Mouse (Mus musculus) limb, embryonic 14.5 days (tissue): Measurements from ENCODE around the gene Olfr770. TPM values are rescaled to one million over a fixed set of nuclear protein-coding genes. Genes with fewer than 3 reads are reported as not detected.
"Not testable (repeated sequence)": the region's sequence is repeated elsewhere in the genome, so short reads cannot be mapped to it uniquely, and the experiment has no call there.

ENCODE experiments used
- ATAC-seq: fragments of 200-750 bp; cut with Nextera tagmentation; 2 replicates; pipeline ENCODE4 v1.8.0; 2017; ENCODE audit warnings: low read depth, moderate number of reproducible peaks, moderate TSS enrichment; ENCODE audit not compliant: low FRiP score
- DNase-seq: peaks from one replicate; pipeline ENCODE4 v3.0.0-alpha.2; 2015; ENCODE audit warnings: low spot score
- H3K27ac ChIP-seq: fragments of 300-500 bp; sonication (generic); replicated peaks from 2 replicates; pipeline ENCODE4 v1.5.1; 2014; ENCODE audit warnings: low read depth, mild to moderate bottlenecking, low read length, moderate library complexity, mixed read lengths
- H3K27me3 ChIP-seq: fragments of 300-500 bp; sonication (generic); 2 replicates; pipeline ENCODE4 v1.6.1; 2014; ENCODE audit warnings: low read length, mixed read lengths; ENCODE audit not compliant: control insufficient read depth, insufficient read depth
- H3K36me3 ChIP-seq: fragments of 300-500 bp; sonication (generic); 2 replicates; pipeline ENCODE4 v1.6.1; 2014; ENCODE audit warnings: mild to moderate bottlenecking, low read length, moderate library complexity, mixed read lengths; ENCODE audit not compliant: control insufficient read depth, insufficient read depth
- H3K4me1 ChIP-seq: fragments of 300-500 bp; sonication (generic); 2 replicates; pipeline ENCODE4 v1.6.1; 2014; ENCODE audit warnings: antibody characterized with exemption, low read length, mixed read lengths; ENCODE audit not compliant: control insufficient read depth, insufficient read depth
- H3K4me2 ChIP-seq: fragments of 300-500 bp; sonication (generic); replicated peaks from 2 replicates; pipeline ENCODE4 v1.6.1; 2014; ENCODE audit warnings: low read depth, mild to moderate bottlenecking, low read length, moderate library complexity; ENCODE audit not compliant: severe bottlenecking
- H3K4me3 ChIP-seq: fragments of 300-500 bp; sonication (generic); replicated peaks from 2 replicates; pipeline ENCODE4 v1.5.1; 2014; ENCODE audit warnings: low read length
- H3K9ac ChIP-seq: fragments of 300-500 bp; sonication (generic); 2 replicates; pipeline ENCODE4 v1.6.1; 2014; ENCODE audit warnings: mild to moderate bottlenecking, low read depth, low read length, moderate library complexity; ENCODE audit not compliant: severe bottlenecking
- H3K9me3 ChIP-seq: fragments of 300-500 bp; sonication (generic); 2 replicates; pipeline ENCODE4 v1.6.1; 2016; ENCODE audit warnings: low read length; ENCODE audit not compliant: control insufficient read depth
- POLR2A ChIP-seq: fragments of 200-500 bp; IDR thresholded peaks from 2 replicates; pipeline ENCODE4 v1.8.0; 2012; ENCODE audit warnings: inconsistent platforms, mild to moderate bottlenecking, moderate library complexity, borderline replicate concordance; ENCODE audit not compliant: insufficient read depth, insufficient read length; ENCODE audit errors: extremely low read depth
- WGBS: fragments of 180-500 bp; shearing (Covaris S2); extraction: QIAGEN DNeasy Blood & Tissue Kit; methylation state at CpG from one replicate; pipeline ENCODE4 v1.1.7; 2014; 5-methylcytosine and 5-hydroxymethylcytosine counted together
- polyA plus RNA-seq, 2 experiments: library from polyadenylated mRNA; depleted of rRNA in 1 of 2; stranded (reverse) in 1 of 2; unstranded in 1 of 2; fragments of >200 nt; fragmentation: Nextera tagmentation in 1 of 2; extraction: Ambion mirVana in 1 of 2; gene quantifications; 2 replicates each; pipeline versions ENCODE4 v1.2.1 to v1.2.3; 2012 to 2014

Gene Olfr770
- not detected in 2 replicates for polyA plus RNA-seq (2012; rRNA removed)
- not detected in 2 replicates for polyA plus RNA-seq (2014; fragmentation: Nextera tagmentation; extraction: Ambion mirVana)

GRCm38 (mm10) chr10:129138898-129139297, at the start of gene Olfr770:
Gene Olfr770 (minus strand): TSS chr10:129138998.
- Histone ChIP-seq H3K9me3 (no peaks in the 10 kb centered on the region), H3K4me1 (no peaks in the 10 kb centered on the region), H3K4me2 (no peak within 1 kb of the TSS), H3K27me3 (no peaks in the 10 kb centered on the region), H3K9ac (no peak within 1 kb of the TSS), H3K36me3 (no peaks in the 10 kb centered on the region), H3K27ac (no peak within 1 kb of the TSS), H3K4me3 (no peak within 1 kb of the TSS)
- ATAC-seq: no peak
- no peak for DNase-seq
- 61% methylated on average over 2 of the region's 2 CpGs for WGBS
- no peak for TF ChIP-seq POLR2A

GRCm38 (mm10) chr10:129187319-129187718, 48.5 kb upstream of the Olfr770 start, which contains the start of gene Olfr773:
Gene Olfr773 (minus strand): TSS chr10:129187419.
- not testable (repeated sequence) for H3K9ac ChIP-seq, ATAC-seq, H3K9me3 ChIP-seq, H3K27ac ChIP-seq, H3K4me3 ChIP-seq, H3K4me1 ChIP-seq, H3K36me3 ChIP-seq, H3K4me2 ChIP-seq, H3K27me3 ChIP-seq, DNase-seq

- WGBS: 73% methylated on average over 3 of the region's 4 CpGs
- not testable (repeated sequence) for H3K4me3 ChIP-seq, DNase-seq
These were observed 39.0 kb upstream of the Olfr770 start, which contains the start of gene Olfr772 for GRCm38 (mm10) chr10:129177821-129178220. Gene Olfr772 (minus strand): TSS chr10:129177921.

GRCm38 (mm10) chr10:129164651-129165050, 25.9 kb upstream of the Olfr770 start, which contains the start of gene Olfr771:
Gene Olfr771 (minus strand): TSS chr10:129164751.
- DNase-seq (no peak), ATAC-seq (no peak)
- H3K9me3 ChIP-seq: no peaks in the 10 kb centered on the region
- no peak within 1 kb of the TSS for H3K4me3 ChIP-seq
- 77% methylated on average over 1 of the region's 1 CpGs for WGBS
- no peak for TF ChIP-seq POLR2A
- no peaks in the 10 kb centered on the region for H3K27me3 ChIP-seq
- no peak within 1 kb of the TSS for H3K4me2 ChIP-seq
- H3K9ac ChIP-seq: no peak within 1 kb of the TSS
- no peak within 1 kb of the TSS for H3K27ac ChIP-seq
- H3K4me1 ChIP-seq: no peaks in the 10 kb centered on the region
- H3K36me3 ChIP-seq: no peaks in the 10 kb centered on the region

More at GRCm38 (mm10) chr10:129177821-129178220, 39.0 kb upstream of the Olfr770 start, which contains the start of gene Olfr772:
- H3K27me3 ChIP-seq, H3K27ac ChIP-seq, H3K36me3 ChIP-seq, H3K9ac ChIP-seq, ATAC-seq, H3K4me2 ChIP-seq, H3K4me1 ChIP-seq, H3K9me3 ChIP-seq: not testable (repeated sequence)

GRCm38 (mm10) chr10:129117761-129118160, 21.0 kb downstream of the Olfr770 start, which contains the start of gene Olfr769:
Gene Olfr769 (minus strand): TSS chr10:129117861.
- WGBS: 78% methylated on average over 2 of the region's 2 CpGs
- ATAC-seq: no peak

DNA sequence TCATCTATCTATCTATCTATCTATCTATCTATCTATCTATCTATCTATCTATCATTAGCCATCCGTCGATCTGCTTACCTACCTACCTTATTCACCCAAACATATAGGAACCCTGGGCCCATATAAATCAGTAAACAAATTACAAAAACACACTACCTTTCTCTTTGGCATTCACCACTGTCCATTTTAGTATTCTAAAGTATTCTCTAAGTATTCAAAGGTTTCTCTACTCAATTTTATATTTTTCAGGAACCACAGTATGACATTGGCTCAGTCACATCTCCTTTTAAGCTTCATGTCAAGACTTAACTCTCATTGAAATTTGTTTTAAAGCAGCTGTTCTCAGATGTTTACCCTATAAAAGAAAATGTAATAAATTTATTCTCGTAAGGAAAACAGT, 23.7 kb downstream of the Olfr770 start:
- no peak overlapping the region for H3K27ac ChIP-seq
- no peak overlapping the region for H3K4me3 ChIP-seq
- H3K9ac ChIP-seq: no peak overlapping the region
- DNase-seq: no peak
- no peaks in the 10 kb centered on the region for H3K9me3 ChIP-seq
- TF ChIP-seq POLR2A: no peak
- ATAC-seq: no peak
- no peaks in the 10 kb centered on the region for H3K4me1 ChIP-seq
- WGBS: 86% methylated on average over 3 of the region's 3 CpGs
- H3K27me3 ChIP-seq: no peaks in the 10 kb centered on the region
- no peak overlapping the region for H3K4me2 ChIP-seq
- H3K36me3 ChIP-seq: no peaks in the 10 kb centered on the region

More at GRCm38 (mm10) chr10:129117761-129118160, 21.0 kb downstream of the Olfr770 start, which contains the start of gene Olfr769:
- Histone ChIP-seq H3K4me2 (no peak within 1 kb of the TSS), H3K9ac (no peak within 1 kb of the TSS), H3K36me3 (no peaks in the 10 kb centered on the region), H3K27ac (no peak within 1 kb of the TSS), H3K9me3 (no peaks in the 10 kb centered on the region), H3K4me3 (no peak within 1 kb of the TSS), H3K4me1 (no peaks in the 10 kb centered on the region), H3K27me3 (no peaks in the 10 kb centered on the region)
- TF ChIP-seq POLR2A: no peak
- DNase-seq: no peak
